Mouse (Mus musculus) naive thymus-derived CD4-positive, alpha-beta T cell, adult 2 months (primary cell): ENCODE measurements around the gene Gm49601.
A peak's percentile ranks its signal among the peaks of the same experiment; 100 is the strongest.

ENCODE experiments used
- DNase-seq: peaks from one replicate; pipeline ENCODE4 v3.0.0-alpha.2; 2011; ENCODE audit warnings: low read depth

The Gm49601 gene

DNA sequence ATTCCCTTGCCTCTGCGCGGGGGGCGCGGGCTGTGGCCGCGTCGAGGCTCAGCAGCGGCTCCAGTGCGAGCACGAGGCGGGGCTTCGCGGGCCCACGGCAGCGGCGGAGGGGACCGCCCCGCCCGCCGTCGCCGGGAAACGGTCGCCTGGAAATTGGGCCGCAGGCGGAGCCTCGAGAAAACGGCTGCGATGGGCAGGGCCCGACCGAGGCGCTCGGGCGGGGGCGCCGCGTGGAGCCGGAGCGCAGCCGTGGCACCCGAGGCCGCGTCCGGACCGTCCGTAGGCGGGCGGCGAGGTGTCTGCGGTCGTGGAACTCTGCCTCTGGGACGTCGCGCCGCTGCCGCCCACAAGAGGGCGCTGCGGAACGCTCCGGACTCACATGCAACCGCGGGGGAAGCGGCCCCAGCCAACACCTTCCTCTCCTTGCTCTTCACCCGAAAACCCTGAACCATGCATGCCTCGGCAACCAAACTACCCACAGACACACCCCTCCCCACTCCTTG lies at the start of gene Gm49601:
TSS of gene Gm49601 (minus strand) at position 52 of the 503 bp plus-strand sequence.
- peak; percentile 88 for DNase-seq

DNA sequence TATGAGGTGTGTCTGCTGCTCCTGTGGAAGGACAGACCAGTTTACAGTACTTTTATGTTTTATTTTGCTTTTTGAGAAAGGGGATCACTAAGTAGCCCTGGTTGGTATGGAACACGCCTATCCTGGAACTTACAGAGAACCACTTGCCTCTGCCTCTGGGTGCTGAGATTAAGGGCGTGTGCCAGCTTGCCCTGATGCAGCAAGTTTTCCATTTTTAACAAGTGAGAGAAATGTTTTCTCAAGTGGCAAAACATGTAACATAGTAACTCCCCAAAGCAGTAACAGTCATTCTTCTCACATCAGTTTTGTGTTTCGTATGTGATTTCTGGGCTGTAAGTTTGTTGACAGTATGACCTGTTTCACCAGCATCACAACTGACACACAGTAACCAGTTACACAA lies 46.8 kb upstream of the Gm49601 start:
- DNase-seq, result no peak

DNA sequence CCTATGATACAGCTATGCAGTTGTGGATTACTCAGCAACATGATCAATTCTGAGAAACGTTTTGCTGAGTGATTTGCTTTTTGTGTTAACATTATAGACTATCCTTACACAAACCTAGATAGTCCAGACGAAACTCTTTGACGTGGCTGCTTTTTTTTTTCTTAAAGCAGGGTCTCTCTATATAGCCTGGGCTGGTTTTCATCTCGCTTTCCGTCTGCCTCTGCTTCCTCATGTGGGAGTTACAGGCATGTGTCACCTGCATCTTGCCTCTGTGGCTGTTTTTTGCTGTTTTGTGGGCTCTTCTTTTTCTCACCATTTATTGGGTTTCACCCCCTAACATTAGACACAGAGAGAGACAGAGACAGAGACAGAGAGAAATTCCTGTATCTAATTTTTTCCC lies 45.8 kb upstream of the Gm49601 start:
- no peak for DNase-seq

DNA sequence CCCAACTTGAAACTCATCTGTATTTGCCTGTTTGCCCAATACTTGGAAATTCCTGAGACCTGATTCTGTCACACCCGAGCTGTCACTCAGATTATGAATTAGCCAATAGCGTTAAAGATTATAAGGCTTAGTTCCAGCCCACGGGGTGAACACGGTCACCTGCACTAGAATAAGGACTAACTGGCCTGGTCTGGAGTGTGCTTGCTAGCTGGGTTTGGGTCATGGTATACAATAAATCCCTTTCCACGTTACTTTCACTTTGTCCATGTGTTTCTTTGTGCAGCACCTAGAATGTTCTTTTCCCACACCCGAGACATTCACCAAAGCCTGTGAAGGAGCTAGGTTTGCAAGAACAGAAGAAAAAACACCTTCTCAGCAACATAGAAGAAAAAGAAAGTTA lies 43.7 kb upstream of the Gm49601 start:
- DNase-seq, result no peak

DNA sequence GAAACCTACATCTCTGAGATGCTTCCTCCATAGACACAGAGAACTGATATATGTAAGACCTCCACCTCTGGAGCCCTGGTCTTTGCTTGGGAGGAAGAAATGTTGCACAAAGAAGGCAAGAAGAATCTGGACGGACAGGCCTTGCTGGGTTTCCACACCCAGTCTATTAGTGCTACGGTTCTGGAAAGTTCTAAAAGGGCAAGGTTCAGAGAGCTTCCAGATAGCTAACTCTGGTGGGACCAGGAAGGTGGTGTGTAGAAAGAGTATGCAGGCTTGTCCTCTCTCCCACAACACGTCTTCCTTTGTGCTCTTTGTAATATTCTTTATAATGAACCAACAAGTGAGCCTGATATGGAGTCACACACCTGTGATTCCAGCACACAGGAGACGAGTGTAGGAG lies 32.4 kb upstream of the Gm49601 start:
- no peak for DNase-seq

DNA sequence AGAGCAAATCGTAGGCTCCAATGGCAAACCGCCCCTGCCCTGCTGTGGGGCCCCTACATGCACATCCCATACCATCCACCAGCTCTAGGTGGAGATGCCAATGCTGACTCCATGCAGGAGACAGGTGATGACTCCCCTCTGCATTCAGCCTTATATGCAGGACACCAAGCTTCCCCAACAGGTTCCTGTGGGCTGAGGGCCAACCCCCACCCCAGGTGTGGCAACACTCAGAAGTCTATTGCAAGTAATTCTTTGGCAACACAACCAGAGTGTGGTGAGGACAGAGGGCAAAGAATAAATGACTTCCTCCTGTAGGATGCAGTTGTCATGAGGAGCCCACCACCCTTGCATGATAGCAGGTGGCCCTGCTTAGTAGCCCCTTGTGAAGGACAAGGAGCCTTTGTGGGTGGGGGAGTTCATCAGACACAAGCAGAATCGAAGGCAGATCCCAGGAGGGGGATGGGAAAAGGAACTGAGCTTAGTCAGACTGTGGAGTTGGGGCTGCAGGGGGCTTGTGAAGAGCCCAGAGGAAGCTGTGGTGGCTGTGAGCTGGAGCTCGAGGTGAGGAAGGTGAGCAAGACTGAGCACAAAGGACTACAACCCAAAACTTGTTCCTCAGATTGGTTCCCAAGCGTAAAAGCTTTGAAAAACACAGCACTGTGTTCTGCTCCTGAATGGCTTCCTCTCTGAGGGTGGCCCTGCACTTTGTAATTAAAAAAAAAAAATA lies 29.3 kb upstream of the Gm49601 start:
- DNase-seq, result no peak

DNA sequence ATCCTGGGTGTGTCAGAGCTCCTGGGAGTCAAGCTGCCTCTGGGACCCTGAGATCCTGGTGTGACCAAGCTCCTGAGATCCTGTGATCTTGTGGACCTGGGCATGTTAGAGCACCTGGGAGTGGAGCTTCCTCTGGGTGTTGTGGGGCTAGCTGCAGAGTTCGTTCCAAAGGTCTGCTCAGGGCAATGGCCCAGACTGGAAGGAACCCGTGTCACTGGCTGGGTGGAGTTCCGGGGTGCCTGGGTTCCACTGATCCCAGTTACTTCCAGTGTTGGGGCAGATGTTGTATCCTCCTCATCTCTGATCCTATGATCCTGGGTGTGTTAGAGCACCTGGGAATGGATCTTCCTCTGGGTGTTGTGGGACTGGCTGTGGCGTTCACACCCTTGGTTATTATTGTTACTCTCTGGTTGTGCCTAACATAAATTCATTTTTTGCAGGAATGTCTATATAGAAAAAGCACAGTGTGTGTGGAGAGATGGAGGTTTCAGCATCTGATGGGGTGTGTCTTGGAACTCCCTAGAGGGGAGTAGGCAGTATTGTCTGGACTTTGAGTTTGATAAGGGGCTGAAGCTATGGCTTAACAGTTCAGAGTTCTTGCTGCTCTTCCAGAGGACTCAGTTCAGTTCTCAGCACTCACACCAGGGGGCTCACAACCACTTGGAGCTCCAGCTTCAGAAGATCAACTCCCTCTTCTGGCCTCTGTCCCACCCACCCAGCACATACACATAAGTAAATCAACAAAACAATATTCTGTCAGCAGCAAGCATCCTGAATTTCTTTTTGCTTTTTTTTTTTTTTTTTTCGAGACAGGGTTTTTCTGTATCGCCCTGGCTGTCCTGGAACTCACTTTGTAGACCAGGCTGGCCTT lies 27.3 kb upstream of the Gm49601 start:
- no peak for DNase-seq

DNA sequence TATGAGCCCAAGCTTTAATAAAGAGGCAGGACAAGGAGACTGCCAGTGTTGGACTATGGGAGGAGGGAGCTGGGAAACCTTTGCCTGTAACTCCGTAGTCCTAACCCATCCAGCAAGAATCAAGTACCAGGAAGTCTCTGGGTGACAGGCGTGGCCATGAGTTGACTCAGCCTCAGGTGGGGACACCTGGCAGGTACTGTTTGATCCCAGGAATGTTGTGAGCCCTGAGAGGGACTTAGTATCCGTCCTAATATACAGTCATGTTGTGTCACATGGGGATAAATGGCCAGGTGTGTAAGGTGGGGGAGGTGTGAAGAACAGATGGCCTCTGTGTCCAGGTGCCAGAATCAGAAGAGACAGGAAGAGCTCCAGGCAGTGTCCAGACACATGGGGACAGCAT lies 22.9 kb upstream of the Gm49601 start:
- DNase-seq, result no peak

DNA sequence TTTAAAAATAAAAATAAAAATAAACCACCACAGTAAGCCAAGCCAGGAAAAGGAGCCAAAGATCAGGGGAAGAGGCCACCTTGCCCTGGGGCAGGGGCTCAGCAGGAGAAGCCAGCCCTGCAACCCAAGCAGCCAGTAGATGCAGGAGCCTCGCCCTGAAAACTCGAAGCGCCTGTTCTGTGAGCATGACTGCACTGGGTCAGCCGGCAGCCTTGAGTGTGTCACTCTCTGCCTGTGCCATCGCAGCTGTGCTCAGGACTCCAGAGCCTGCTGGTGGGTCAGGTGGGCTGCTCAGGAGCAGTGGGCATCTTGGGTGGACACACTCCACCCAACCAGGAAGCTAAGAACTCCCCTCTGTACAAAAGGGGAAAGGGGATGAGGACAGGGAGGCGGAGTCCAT lies 19.1 kb upstream of the Gm49601 start:
- DNase-seq, result no peak

DNA sequence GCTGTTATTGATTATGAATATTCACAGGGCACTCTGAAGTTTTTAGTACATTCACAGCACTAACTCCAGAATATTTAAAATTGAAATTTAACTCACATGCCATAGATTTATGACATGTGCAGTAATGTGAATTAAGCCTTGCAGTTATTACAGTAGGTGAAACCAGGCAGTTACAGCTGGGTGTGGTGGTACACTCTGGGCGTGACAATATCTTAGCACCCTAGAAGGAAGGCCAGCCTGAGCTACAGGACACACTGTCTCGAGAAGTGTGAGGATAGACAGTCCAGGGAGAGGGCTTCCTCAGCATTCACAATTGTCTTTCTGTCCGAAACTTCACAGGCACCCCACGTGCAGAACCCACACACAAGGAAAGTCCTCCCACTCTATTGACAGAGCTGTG lies 18.3 kb upstream of the Gm49601 start:
- no peak for DNase-seq

DNA sequence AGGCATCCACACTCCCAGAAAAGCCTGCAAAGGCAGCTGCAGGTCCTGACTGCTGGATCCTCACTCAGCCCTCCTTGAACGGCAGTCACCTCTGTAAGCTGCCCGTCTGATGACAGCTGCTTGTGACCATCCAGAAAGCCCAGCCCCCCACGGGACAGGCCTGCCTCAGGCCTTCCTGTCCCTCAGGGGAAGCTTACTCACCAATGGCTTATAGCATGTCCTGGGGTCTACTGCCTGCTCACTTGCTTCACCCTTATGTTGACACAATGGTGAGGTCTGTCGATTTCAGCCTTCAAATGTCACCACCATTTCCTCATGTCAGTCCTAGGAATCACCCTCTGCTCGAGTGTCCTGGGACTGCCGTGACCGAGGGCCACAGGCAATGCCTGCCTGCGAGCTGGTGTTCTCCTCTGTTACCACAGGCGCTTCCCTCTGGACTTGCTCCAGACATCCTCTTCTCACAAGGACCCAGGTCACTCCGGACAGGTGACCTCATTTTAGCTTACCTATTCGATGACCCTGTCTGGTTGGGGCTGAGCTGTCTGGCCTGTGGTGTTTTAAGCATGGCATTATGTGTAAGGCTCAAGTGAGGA lies 17.3 kb upstream of the Gm49601 start:
- no peak for DNase-seq

DNA sequence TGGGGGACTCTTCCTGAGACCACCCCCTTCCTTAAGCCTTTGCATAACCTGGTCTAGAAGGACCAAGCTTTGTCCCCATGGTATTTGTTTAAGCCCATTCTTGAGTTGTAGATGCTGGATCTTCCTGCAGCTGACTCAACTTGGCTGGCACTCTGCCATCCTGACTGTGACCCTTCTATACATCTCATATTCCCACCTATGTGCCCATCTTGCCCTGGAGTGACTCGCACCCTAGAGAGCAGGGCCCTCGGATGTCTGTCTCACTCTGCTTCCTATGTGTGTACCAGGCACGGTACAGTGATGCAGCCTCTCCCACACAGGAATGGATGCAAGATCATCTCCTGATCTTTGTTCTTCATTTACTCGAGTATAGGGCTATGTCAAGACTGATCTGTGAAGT lies 16.7 kb upstream of the Gm49601 start:
- no peak for DNase-seq

DNA sequence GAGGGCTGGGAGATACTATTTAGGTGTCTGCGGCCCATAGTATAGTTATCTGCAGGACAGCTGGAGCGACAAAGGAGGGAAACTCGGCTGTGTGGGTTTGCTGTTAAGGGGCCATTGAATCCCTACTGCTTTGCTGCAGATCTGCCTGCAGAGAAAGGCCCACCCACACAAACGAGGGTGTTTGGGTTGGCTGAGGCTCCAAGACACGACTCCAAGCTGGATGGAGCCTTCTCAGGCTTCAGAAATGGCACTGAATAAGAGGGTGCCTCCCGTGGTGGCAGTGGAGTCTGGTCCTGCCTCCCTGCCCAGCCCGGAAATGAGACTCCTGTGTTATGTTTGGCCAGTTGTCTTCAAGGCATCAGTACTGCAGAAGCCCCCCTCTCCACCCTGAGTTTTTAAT lies 16.1 kb upstream of the Gm49601 start:
- DNase-seq, result no peak

DNA sequence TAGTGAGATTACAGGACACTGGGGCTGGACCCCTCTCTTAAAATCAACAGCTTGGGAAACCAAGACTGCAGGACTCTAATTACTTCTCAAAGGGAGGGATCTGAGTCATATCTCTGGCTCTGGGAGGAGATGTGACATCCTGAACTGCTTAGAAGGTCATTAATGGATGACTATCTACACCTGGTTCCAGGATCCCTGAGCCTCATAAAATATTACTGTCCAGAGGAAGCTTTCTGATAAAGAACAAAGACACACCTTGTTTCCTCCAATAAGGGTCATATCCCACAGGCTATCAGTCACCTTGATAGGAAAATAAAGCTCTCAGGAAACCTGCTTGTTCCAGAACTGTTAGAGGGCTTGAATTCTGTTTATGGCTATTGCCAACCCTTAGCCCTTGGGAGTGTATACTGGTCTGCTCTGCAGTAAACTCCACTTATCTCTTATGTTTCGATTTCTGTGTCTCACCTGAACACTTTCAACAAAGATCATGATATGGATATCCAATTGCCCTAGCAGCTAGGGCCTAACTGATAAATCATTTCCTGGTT lies 13.2 kb upstream of the Gm49601 start:
- no peak for DNase-seq

DNA sequence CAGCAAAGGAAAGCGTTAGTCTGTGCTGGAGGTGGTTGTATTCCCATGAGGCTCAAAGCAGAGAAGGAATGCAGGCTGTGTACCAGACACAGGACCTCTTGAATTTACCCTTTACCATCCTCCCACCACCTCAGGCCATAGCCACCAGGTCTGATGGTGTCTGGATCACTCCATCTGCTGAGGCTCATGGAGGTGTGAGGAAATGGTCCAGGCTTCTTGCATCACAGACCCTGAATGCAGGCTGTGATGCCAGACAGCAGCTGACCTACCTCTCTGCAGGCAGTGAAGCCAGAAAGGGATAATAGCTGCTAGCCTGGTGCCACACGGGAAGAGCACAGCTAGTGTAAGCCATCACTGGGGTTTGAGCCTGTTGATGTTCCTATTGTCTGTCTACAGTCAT lies 12.2 kb upstream of the Gm49601 start:
- DNase-seq, result no peak

DNA sequence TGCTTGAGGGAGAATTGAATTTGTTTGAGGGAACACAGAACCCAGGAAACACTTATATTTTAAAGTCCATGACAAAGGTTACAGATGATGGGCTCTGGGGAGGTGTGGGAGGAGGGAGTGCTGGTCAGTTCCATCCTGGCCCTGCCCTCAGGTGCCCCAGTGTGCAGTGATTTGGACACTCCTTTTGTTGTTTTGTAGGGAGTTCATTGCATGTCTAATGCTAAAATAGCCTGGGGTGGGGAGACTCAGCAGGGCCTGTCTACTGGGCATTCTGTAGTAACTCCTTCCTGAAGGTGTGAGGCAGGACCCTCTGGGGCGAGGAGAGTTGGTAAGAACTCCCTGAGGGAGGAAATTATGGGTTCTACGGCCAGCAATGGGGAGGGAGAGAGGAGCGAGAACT lies 10.6 kb upstream of the Gm49601 start:
- no peak for DNase-seq

DNA sequence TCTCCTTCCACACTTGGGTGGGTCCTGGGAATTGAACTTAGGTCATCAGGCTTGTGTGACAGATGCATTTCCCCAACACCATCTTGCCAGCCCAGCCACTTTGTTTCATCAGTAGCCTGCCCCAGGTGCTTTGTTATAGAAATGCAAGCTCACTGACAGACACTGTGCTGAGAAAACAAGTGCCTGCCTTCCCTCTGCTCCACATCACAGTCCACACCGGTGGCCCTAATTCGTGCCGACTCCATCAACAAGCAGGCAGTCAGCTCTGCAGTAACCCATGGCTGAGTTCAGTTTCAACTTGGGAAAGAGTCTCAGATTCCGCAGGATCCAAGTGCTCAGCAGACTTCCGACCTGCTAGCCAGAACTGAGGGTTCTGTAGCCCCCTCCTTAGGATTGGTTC lies 10.2 kb upstream of the Gm49601 start:
- no peak for DNase-seq

DNA sequence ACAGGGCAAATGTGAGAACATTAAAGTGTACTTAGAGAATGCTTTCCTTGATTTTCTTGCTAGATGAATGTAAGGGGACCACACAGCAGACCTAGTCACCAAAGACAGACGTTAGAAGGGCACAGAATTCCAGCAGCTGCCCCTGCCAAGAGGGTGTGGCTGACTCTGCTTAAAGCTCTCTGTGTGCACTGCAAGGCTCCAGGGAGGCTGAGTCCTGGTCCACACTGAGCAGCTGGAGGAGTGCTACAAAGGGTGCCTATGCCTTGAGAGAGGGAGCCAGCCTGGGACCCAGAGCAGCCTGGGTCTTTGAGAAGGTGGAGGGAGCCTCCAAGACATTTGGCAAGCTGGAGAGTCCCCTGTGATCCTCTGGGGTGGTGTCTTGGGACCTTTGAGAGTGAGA lies 7.1 kb upstream of the Gm49601 start:
- DNase-seq, result no peak

DNA sequence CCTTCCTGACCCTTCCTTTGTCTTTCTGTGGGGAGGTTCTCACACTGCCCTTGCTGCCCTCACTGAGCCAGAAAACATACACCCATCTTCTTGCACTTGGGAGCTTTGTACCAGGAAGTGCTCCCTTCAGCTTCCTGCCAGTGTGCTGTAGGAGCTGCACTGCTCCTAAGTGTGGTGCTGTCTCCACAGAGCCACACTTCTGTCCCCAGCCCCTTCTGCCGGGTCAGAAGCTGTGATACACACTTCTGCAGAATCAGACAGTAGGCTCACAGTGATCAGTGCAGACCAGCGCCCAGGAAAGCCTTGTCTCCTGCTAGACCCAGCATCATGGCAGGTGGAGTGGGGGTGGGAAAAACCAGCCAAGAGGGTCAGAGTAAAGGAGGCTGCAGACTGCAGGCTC lies 6.6 kb upstream of the Gm49601 start:
- no peak for DNase-seq

DNA sequence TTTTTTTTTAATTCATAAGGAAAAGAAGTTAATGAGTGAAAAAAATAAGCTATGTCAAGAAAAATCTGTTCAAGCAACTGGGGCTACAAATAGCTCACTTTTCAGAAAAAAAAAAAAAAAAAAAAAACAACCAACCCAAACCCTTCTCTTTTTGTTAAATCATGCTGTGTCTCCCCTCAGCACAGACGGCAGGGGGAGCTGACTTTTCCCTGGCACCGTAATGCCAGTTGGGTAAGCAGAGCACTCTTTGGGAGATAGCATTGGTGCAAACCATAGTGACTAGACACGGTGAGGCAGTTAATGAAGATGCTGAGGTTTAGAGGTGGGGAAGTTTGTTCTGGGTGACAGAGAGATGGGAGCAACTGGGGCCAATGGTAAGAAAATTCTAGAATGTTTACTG lies 5.8 kb upstream of the Gm49601 start:
- DNase-seq, result no peak

DNA sequence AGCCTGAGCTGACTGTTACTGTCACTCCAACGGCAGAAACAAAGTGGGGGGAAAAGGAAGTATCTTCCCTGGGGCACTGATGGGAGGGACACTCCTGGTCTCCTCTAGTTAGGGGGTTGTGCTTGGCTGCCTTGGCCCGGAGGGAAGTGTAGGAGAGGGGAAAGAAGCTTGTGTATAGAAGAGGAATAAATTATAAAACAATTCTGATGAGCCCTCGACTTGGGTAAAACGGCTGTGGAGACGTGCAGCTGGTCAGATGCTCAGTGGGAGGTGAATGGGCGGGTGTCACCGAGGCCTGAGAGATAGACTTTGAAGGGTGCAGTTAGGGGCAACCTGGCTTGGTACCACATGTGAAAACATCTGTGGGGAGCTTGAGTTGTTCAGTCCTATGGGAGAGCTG lies 4.9 kb upstream of the Gm49601 start:
- no peak for DNase-seq

DNA sequence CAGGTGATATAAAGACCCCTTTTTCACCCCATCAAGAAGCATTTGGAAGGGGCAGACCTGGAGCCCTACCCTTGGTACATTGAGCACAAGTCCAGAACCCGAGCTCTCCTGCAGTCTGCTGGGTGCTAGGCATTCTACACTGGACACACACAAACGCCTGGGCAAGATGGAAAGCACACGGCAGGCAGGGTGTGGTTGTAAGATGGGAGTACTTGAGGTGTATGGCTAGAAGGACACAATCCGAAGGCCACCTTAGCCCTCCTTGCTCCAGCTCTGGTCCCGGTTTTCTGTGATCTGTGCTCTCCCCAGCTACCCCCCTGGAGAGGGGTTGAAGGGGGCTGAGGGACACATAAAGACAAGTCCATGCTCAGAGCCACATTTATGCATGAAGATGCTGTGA lies 4.1 kb upstream of the Gm49601 start:
- no peak for DNase-seq
